Mouse (Mus musculus) liver, embryonic 14.5 days (tissue): ENCODE measurements at regions not wholly inside any gene's neighbourhood (a gene's known extent, or its start where the extent isn't known, plus 50 kb on each side); places are given as distances from the start of the nearest gene placed in this dataset.

Experiments used
- ATAC-seq: fragments of 200-750 bp; cut with Nextera tagmentation; 2 replicates; pipeline ENCODE4 v1.8.0; 2017; ENCODE audit warnings: moderate number of reproducible peaks, mild to moderate bottlenecking, moderate library complexity; ENCODE audit not compliant: insufficient read depth
- DNase-seq, 3 experiments: peaks; one replicate each; pipeline ENCODE4 v3.0.0-alpha.2; 2012 to 2013; ENCODE audit warnings: low read depth in 3 of 3, low spot score in 3 of 3
- H3K27ac ChIP-seq: fragments of 300-500 bp; sonication (generic); 2 replicates; pipeline ENCODE4 v1.5.1; 2014; ENCODE audit warnings: moderate library complexity, mild to moderate bottlenecking, control low read depth, inconsistent platforms
- H3K27me3 ChIP-seq: fragments of 300-500 bp; sonication (generic); 2 replicates; pipeline ENCODE4 v1.6.1; 2014; ENCODE audit warnings: mild to moderate bottlenecking, low read length, moderate library complexity; ENCODE audit not compliant: control insufficient read depth, insufficient read depth
- H3K36me3 ChIP-seq: fragments of 300-500 bp; sonication (generic); replicated peaks from 2 replicates; pipeline ENCODE4 v1.6.1; 2014; ENCODE audit warnings: low read depth; ENCODE audit not compliant: control insufficient read depth, insufficient read depth
- H3K4me1 ChIP-seq, 2 experiments: fragments of 200-500 bp in 1 of 2; fragments of 300-500 bp in 1 of 2; sonication (generic) in 1 of 2; replicated peaks; 2 replicates each; pipeline ENCODE4 v1.6.1; 2012 to 2014; ENCODE audit warnings: antibody characterized with exemption in 1 of 2, inconsistent platforms in 1 of 2, low read length in 1 of 2; ENCODE audit not compliant: control insufficient read depth in 2 of 2, insufficient read depth in 2 of 2
- H3K4me2 ChIP-seq: fragments of 300-500 bp; sonication (generic); 2 replicates; pipeline ENCODE4 v1.6.1; 2014; ENCODE audit warnings: low read depth, mild to moderate bottlenecking, control low read depth, moderate library complexity
- H3K4me3 ChIP-seq, 2 experiments: fragments of 200-500 bp in 1 of 2; fragments of 300-500 bp in 1 of 2; sonication (generic) in 1 of 2; 2 replicates each; pipeline ENCODE4 v1.5.1; 2012 to 2014; ENCODE audit warnings: low read depth in 2 of 2, low read length in 2 of 2, mild to moderate bottlenecking in 2 of 2, control low read depth in 1 of 2, inconsistent platforms in 1 of 2, moderate library complexity in 1 of 2; ENCODE audit not compliant: insufficient read depth in 1 of 2
- H3K9ac ChIP-seq: fragments of 300-500 bp; sonication (generic); replicated peaks from 2 replicates; pipeline ENCODE4 v1.6.1; 2014; ENCODE audit warnings: mild to moderate bottlenecking, control low read depth, moderate library complexity
- H3K9me3 ChIP-seq: fragments of 300-500 bp; sonication (generic); 2 replicates; pipeline ENCODE4 v1.6.1; 2016; ENCODE audit warnings: low read length, mixed read lengths; ENCODE audit not compliant: control insufficient read depth
- CTCF ChIP-seq: IDR thresholded peaks from 2 replicates; pipeline ENCODE4 v1.5.1; 2016; ENCODE audit warnings: antibody characterized with exemption, low read depth, control low read depth
- EP300 ChIP-seq: IDR thresholded peaks from 2 replicates; pipeline ENCODE4 v1.6.1; 2016; ENCODE audit warnings: antibody characterized with exemption, low read depth
- WGBS: fragments of 180-500 bp; shearing (Covaris S2); extraction: QIAGEN DNeasy Blood & Tissue Kit; methylation state at CpG from one replicate; pipeline ENCODE4 v1.1.7; 2014; ENCODE audit not compliant: insufficient replicate concordance; 5-methylcytosine and 5-hydroxymethylcytosine counted together

DNA sequence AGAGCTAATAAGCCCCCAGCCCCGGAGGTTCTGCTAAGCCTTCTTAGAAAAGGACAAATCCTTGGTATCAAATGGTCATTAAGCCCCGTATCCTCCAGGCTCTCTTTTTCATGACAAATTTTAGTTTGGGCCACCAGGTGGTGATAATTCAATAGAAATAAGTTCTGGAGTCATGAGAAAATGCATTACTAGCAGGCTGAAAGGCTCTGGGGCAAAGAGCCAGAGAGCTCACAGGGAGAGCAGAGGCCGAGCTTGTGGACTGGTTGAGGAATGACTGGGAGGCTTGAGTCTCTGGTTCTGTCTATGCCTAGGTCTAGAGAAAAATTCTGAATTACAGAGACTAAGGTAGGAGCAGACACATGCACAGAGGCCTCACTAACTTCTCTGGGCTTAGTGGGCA is 115.5 kb upstream of the Nlrp1b start:
- DNase-seq (no peak), ATAC-seq (no peak)
- no peaks in the 10 kb centered on the region for H3K9me3 ChIP-seq
- H3K36me3 ChIP-seq, result no peaks in the 10 kb centered on the region
- H3K27ac ChIP-seq, result no peak overlapping the region
- H3K4me1 ChIP-seq, result no peaks in the 10 kb centered on the region
- no peak overlapping the region for H3K9ac ChIP-seq
- WGBS, result 38% methylated on average over 3 of the region's 3 CpGs
- H3K4me3 ChIP-seq, result no peak overlapping the region
- TF ChIP-seq CTCF (no peak), EP300 (no peak)
- H3K27me3 ChIP-seq, result no peaks in the 10 kb centered on the region
- no peak overlapping the region for H3K4me2 ChIP-seq

DNA sequence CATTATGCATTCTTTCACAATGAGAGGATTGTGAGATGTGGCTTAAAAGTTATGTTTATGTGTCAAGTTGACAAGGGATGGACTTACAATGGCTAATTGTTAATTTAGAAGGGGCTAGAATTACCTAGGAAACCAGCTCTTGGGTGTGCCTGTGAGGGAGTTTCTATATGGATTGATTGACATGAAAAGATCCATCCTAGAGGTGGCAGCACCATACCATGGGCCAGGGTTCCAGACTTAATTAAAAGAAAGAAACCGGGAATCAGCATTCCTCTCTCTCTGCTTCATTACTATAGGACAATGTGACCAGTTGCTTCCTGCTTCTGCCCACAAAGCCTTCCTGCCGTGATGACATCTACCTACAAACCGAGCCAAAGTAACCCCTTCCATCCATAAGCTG is 126.6 kb upstream of the Nlrp1b start:
- Histone ChIP-seq H3K9ac (no peak overlapping the region), H3K36me3 (no peaks in the 10 kb centered on the region), H3K4me3 (no peak overlapping the region), H3K9me3 (no peaks in the 10 kb centered on the region), H3K4me1 (no peaks in the 10 kb centered on the region), H3K27ac (no peak overlapping the region), H3K27me3 (no peaks in the 10 kb centered on the region), H3K4me2 (no peak overlapping the region)
- TF ChIP-seq EP300, result no peak
- no peak for TF ChIP-seq CTCF
- 39% methylated on average over 3 of the region's 3 CpGs for WGBS
- DNase-seq, result no peak
- ATAC-seq, result no peak

DNA sequence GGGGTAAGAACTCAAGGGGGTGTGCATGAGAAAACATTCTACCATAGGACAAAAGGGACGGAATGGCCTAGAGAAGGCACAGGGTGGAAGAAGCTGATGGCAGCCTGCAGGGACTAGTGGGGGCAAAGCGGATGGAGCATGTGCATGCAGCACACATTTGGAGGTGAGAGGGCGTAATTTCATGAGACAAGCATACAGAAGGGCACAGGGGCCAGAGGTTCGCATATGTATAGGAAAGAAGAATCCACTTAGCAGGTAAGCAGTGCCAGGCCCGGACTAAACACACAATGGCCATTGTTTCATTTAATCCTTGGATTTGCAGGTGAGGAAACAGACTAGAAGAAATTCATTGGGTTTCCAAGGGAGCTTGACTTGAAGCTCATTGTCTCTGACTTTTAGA is 130.3 kb upstream of the Nlrp1b start:
- Histone ChIP-seq H3K4me1 (no peaks in the 10 kb centered on the region), H3K4me3 (no peak overlapping the region), H3K9me3 (no peaks in the 10 kb centered on the region), H3K36me3 (no peaks in the 10 kb centered on the region), H3K4me2 (no peak overlapping the region), H3K9ac (no peak overlapping the region), H3K27ac (no peak overlapping the region), H3K27me3 (no peaks in the 10 kb centered on the region)
- no peak for TF ChIP-seq CTCF
- no peak for TF ChIP-seq EP300
- ATAC-seq (no peak), DNase-seq (no peak)
- 55% methylated on average over 5 of the region's 5 CpGs for WGBS

DNA sequence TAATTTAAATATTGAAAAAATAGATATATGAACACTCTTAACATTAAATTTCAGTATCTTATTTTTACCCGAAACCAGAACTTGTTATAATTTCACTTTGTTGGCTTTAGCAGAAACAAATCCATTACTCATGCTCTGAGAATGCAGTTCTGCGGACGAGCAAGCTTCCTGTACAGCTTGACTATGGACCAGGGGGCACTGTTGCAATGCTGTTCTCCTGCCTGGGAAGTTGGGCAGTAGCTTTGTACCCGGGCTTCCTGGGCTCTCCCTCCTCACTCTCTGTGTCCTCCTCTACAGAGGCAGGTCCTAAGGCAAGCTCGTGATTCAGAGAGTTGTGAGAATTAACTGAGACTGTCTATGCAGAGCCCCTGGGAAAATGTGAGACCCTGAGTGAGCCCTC is 141.3 kb upstream of the Nlrp1b start:
- H3K27ac ChIP-seq, result no peak overlapping the region
- no peaks in the 10 kb centered on the region for H3K36me3 ChIP-seq
- no peak for TF ChIP-seq EP300
- TF ChIP-seq CTCF, result no peak
- no peak overlapping the region for H3K9ac ChIP-seq
- DNase-seq (no peak), ATAC-seq (no peak)
- H3K4me1 ChIP-seq, result no peaks in the 10 kb centered on the region
- H3K9me3 ChIP-seq, result no peaks in the 10 kb centered on the region
- WGBS, result 34% methylated on average over 5 of the region's 5 CpGs
- H3K27me3 ChIP-seq, result no peaks in the 10 kb centered on the region
- H3K4me3 ChIP-seq, result no peak overlapping the region
- H3K4me2 ChIP-seq, result no peak overlapping the region

DNA sequence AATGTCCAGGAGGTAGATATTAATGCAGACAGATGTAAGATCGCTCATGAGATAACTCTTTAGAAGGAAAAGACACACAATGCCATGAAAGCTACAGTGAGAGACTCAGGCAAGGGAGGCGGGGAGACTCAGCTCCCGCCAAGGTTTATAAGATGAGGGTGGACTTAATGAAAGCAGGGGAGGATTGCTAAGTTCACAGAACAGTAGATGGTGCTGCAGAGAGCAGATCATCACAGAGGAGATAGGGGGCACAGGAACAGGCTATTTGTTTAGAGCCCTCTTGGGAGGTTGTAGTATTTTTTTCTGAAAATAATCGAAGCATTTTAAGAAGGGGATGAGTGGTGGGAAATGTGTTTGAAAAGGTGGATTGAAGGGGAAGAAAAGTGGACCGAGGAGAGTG is 144.6 kb upstream of the Nlrp1b start:
- Histone ChIP-seq H3K27me3 (no peaks in the 10 kb centered on the region), H3K36me3 (no peaks in the 10 kb centered on the region), H3K4me1 (no peaks in the 10 kb centered on the region), H3K4me3 (no peak overlapping the region), H3K27ac (no peak overlapping the region), H3K9ac (no peak overlapping the region), H3K4me2 (no peak overlapping the region), H3K9me3 (no peaks in the 10 kb centered on the region)
- ATAC-seq (no peak), DNase-seq (no peak)
- 51% methylated on average over 5 of the region's 5 CpGs for WGBS
- no peak for TF ChIP-seq CTCF
- no peak for TF ChIP-seq EP300

DNA sequence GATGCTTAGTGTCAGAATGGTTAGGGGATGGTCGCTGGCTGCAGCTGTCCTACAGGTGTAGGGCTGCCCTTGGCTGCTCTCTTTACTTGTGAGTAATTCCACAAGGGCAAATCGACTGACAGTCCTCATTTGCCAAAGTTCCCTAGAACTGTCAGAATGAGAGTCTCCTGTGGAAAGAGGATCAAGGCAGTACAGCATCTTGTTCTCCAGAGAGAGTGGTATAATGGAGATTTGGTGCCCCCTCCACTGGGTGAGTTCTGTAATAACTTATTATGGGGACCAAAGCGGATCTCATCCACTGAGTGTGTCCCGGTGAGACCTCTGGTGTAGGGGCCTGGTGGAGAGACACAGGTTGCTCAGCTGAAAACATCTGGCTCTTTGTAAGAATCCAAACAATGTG is 157.9 kb upstream of the Nlrp1b start:
- no peak for ATAC-seq
- no peak overlapping the region for H3K27ac ChIP-seq
- H3K4me3 ChIP-seq, result no peak overlapping the region
- DNase-seq, result no peak
- no peak overlapping the region for H3K9ac ChIP-seq
- WGBS, result 45% methylated on average over 4 of the region's 4 CpGs
- TF ChIP-seq CTCF (no peak), EP300 (no peak)
- H3K4me2 ChIP-seq, result no peak overlapping the region
- H3K36me3 ChIP-seq, result no peaks in the 10 kb centered on the region
- no peaks in the 10 kb centered on the region for H3K9me3 ChIP-seq
- no peaks in the 10 kb centered on the region for H3K27me3 ChIP-seq
- H3K4me1 ChIP-seq, result no peaks in the 10 kb centered on the region
